Mouse (Mus musculus) colon, adult 2 months (tissue): ENCODE data around the gene Nle1. TPM values are rescaled to one million over a fixed set of nuclear protein-coding genes. Genes with fewer than 3 reads are reported as not detected.

ENCODE experiments used
- polyA plus RNA-seq: library from polyadenylated mRNA; depleted of rRNA; stranded (reverse); fragments of >200 nt; gene quantifications from 2 replicates; pipeline ENCODE4 v1.2.3, GENCODE M21; 2012; rRNA removed

Gene Nle1
- 35.4 and 36.8 TPM in 2 replicates for polyA plus RNA-seq

GRCm38 (mm10) chr11:82907651-82908607 is at the start of gene Nle1:
Gene Nle1, minus strand, starts transcription at chr11:82908411.

GRCm38 (mm10) chr11:82950736-82951481 is 42.7 kb upstream of the Nle1 start, which contains the start of gene Slfn5:
Gene Slfn5, plus strand, starts transcription at chr11:82951349.

GRCm38 (mm10) chr11:82910250-82910649 is 2.0 kb upstream of the Nle1 start, which contains the start of gene Unc45b:
Gene Unc45b, plus strand, starts transcription at chr11:82910550.

GRCm38 (mm10) chr11:82891936-82892335 is 16.3 kb downstream of the Nle1 start, which contains the start of gene Fndc8:
Gene Fndc8, plus strand, starts transcription at chr11:82892124.

GRCm38 (mm10) chr11:82890342-82890762 is 17.9 kb downstream of the Nle1 start, which contains the start of gene Rad51d:
Gene Rad51d, minus strand, starts transcription at chr11:82890614.

GRCm38 (mm10) chr11:82871031-82871446 is 37.2 kb downstream of the Nle1 start, which contains the start of gene Rffl:
Gene Rffl, minus strand, starts transcription at chr11:82871210.

Other genes starting within 250 kb of the Nle1 start
- 0.17 TPM in 1 of 2 replicates, not detected in the other for gene Cct6b, start 144.1 kb downstream of the Nle1 start, polyA plus RNA-seq
- gene Zfp830, start 144.1 kb downstream of the Nle1 start, polyA plus RNA-seq, result 5.2 and 7.0 TPM in 2 replicates
- gene Lig3, start 127.3 kb downstream of the Nle1 start, polyA plus RNA-seq, result 9.1 and 11.4 TPM in 2 replicates
- 17.8 and 21.8 TPM in 2 replicates for gene Rffl, start 37.2 kb downstream of the Nle1 start, polyA plus RNA-seq
- gene Rad51d, start 17.8 kb downstream of the Nle1 start, polyA plus RNA-seq, result 16.4 and 16.5 TPM in 2 replicates
- 0.47 and 0.56 TPM in 2 replicates for gene Fndc8, start 16.3 kb downstream of the Nle1 start, polyA plus RNA-seq
- 1.0 and 1.6 TPM in 2 replicates for gene Unc45b, start 2.1 kb upstream of the Nle1 start, polyA plus RNA-seq
- gene Slfn5, start 42.9 kb upstream of the Nle1 start, polyA plus RNA-seq, result 0.74 and 2.1 TPM in 2 replicates
- gene Slfn9, start 83.4 kb upstream of the Nle1 start, polyA plus RNA-seq, result 0.97 and 1.2 TPM in 2 replicates
- gene Slfn8, start 112.4 kb upstream of the Nle1 start, polyA plus RNA-seq, result 0.23 and 0.30 TPM in 2 replicates
- gene Slfn2, start 156.7 kb upstream of the Nle1 start, polyA plus RNA-seq, result 2.1 and 2.2 TPM in 2 replicates
- gene Slfn1, start 208.4 kb upstream of the Nle1 start, polyA plus RNA-seq, result 0.15 and 0.20 TPM in 2 replicates